Mouse (Mus musculus) liver (tissue): ENCODE results near the gene Trim75.
"Not testable (repeated sequence)": the region's sequence is repeated elsewhere in the genome, so short reads cannot be mapped to it uniquely, and the experiment has no call there.

ENCODE experiments used
- DNase-seq: peaks from one replicate; pipeline ENCODE4 v3.0.0-alpha.2; 2020; ENCODE audit warnings: mixed read lengths

Gene Trim75

DNA sequence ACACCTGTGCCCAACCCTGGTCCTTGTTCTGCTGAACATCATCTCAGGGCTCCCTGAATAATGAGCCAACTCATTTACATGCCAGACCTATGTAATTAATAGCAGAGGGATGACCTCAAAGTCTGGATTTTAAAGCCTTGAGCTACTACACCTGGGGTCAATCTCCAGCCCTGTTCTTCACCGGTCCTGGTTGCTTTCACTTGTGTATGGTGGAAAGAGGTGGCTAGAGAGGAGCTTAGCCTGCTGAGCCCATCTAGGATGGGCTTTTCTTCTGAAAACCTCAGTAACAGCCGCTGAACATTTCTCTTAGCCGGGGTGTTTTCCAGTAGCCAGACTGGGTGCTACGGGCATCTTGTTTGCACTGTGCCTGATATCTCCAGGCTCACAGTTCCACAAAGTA lies at the start of gene Trim75:
Gene Trim75 (minus strand): TSS at position 101 of the 400 bp plus-strand sequence.
- DNase-seq = no peak

- peak; percentile 50 for DNase-seq
These were observed 49.5 kb upstream of the Trim75 start, which contains the start of gene Apela for GRCm38 (mm10) chr8:65037117-65037533. Apela (minus strand) TSS chr8:65037336.

- no peak for DNase-seq
These were observed 46.5 kb upstream of the Trim75 start for GRCm38 (mm10) chr8:65034136-65034535.

DNA sequence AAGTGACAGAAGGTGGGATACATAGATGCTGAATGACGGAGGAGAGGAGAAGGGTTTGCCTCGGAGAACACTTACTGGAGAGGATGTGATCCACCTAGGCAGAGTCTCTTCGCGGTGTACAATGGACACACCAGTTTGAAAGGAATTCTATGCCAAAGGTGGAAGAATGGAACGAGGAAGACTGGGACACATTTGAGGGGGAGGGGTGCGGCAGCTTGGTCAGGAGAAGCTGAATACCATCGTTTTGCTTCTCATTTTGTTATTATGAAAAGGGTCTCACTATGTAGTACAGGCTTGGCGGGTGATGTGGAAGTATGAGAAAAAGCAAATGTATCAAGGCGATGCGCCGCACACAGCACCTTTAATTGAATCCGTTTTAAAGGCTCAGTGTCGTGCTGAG lies 45.4 kb upstream of the Trim75 start:
- no peak for DNase-seq

- no peak for DNase-seq
These were observed 44.5 kb upstream of the Trim75 start for GRCm38 (mm10) chr8:65032107-65032506.

- DNase-seq = no peak
These were observed 43.3 kb upstream of the Trim75 start for GRCm38 (mm10) chr8:65030735-65031485.

- DNase-seq = no peak
These were observed 42.1 kb upstream of the Trim75 start for GRCm38 (mm10) chr8:65029776-65030175.

DNA sequence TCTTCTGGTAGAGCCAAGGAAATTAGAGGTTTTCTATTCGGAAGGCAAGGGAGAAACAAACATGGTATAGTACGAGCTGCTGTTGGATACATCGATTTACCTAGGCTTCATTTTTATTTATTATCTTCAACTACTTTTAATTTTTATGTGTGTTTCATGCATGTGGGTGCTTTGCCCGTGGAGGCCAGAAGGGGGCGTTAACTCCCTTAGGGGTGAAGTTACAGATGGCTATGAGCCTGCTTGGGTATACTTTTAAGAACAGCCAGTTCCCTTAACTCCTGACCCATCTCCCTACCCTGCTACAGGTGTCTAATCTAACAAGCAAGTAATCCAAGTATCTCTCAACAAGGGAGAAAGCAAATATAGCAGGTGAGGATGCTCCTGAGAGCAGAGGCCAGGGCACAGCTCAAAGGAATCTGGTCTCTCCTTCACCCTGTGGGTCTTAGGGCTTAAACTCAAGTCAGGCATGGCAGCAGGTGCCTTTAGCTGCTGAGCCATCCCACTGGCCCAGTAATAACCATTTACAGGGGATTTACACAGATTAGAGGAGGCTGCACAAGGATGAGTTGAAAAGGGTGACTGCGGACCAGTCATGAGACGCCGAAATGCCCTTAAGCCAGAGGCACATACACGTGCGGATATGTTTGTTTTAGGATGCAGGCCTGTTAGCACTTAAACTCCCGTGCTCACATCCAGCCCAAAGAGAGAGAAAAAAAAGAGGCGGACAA lies 41.5 kb upstream of the Trim75 start:
- DNase-seq = no peak

DNA sequence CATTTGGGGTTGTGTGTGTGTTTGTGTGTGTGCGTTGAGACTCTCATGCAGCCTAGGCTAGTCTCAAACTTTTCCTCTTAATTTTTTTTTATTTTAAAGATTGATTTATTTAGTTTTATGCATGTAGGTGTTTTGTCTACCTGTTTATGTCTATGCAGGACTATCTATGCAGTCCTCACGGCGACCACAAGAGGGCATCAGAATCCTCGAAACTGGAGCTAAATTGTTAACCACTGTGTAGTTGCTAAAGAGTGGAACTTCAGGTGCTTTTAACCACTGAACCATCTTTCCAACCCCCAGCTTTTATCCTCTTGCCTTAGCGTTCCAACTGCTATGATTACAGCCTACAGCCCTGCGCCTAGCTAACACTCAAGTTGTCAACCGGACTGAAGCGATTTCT lies 34.9 kb upstream of the Trim75 start:
- peak; percentile 49 for DNase-seq

DNA sequence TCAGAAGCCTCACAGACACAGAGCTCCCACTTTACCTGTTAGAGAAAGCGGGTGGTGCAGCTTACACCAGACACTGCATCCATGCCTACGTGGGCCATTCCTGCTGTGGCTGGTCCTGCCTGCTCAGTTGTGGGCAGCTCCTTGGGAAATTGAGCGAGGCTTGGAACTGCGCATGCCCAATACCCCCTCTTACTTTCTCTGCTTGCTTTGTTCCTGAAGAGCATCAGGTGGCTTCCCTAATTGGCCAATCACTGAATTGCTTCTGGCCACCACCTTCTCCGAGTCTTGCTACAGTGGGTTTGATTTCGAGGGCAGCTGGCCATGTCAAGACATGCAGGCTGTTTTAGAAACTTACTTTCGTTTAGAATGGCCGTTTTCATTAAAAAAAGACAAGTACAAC lies 30.8 kb upstream of the Trim75 start, which contains the start of the genes Trim61 and Trim60:
Gene Trim61 (minus strand): TSS at position 101 of the 400 bp plus-strand sequence.
Gene Trim60 (minus strand): TSS at position 162 of the 400 bp plus-strand sequence.
- DNase-seq = no peak

DNA sequence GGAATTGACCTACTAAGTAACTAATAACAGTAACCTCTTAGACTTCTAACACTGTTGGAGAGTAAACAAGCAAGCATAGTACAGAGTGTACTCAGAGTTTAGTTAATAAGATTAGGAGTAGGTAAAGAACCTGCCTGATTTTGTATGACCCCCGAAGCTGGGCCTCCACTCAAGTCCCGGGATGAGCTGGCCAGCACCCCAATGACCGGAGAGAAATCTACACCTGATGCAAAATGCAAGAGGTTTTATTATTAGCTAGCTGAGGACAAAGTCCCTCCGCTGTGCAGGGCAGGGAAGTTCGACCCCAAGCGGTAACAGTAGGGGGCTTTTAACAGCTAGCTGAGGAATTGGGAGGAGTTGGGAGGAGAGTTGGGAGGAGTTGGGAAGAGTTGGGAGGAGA lies 20.0 kb upstream of the Trim75 start:
- DNase-seq = not testable (repeated sequence)

DNA sequence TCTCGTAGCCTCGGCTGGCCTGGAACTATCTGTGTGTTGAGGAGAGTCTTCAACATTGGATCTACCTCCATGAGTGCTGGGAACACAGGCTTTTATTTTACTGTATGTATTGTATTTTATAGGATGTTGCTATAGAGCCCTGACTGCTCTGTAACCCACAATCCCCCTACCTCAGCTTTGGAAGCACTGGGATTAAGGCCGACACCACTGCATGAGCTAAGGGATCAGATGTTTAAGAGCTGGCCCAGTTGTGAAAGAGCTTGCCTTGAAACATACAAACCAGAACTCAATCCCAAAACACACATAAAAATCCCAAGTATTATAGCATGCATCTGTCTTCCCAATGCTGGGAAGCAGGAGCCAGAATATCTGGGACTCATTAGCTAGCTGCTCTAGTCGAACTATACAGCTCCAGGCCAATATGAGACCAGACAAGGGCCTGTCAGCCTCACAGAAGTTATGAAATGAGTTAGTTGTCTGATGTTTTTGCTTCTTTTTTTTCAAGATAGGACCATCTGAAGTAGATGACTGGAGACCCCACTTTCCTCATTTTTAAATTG lies 11.3 kb upstream of the Trim75 start:
- DNase-seq = no peak

- DNase-seq = no peak
These were observed 4.3 kb downstream of the Trim75 start for GRCm38 (mm10) chr8:64983150-64983897.

- no peak for DNase-seq
These were observed 24.8 kb downstream of the Trim75 start for GRCm38 (mm10) chr8:64962836-64963235.

DNA sequence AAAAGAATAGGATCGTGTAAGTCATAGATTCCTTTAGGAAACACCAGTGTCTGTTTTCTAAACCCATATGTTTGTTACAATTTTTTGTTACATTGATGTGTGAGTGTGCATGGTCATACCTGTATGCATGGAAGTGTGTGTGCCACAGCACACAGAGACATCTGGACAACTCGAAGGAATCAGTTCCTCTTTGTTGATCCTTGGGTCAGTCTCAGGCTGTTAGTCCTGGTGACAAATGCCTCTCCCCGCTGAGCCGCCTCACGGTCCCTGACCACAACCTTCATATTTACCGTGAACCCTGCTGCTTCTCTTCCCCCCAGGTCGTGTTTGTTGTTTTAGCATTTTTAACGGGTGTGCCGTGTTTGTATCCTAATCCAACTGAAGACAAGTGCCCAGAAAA lies 28.6 kb downstream of the Trim75 start:
- no peak for DNase-seq

DNA sequence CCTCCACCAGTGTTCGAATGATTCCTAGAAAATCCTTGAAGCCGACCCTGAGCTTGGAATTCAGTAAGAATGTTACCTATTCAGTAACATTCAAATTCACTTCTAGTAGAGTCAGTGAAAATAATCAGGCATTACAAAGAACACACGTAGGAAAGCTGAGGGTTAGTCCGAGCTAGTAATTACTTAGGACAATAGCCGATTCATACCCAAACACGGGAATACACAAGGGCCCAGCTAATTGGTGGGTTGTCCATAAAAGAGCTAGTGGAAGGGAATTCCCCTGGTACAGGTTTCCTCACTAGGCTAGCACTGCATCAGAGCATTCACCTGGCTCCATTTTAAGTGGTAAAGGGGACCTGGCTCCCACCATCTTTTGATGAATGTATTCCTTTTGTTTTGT lies 35.5 kb downstream of the Trim75 start:
- DNase-seq = no peak

DNA sequence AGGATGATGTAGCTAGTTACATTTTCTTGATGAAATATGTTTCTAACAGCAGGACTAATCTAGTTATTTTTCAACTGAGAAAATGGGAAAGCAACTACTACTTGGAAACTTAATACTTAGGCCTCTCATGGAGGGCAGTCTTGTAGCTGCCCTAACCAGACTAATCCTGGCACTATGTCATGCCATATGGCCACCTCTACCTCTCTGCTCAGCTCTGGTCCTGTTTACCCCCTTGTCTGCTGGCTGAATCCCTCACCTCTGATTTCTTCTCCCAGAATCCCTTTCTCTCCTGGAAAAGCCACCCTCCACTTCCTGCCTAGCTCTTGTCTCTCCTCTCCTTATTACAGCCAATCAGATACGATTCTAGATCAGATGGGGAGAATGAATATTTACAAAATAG lies 39.3 kb downstream of the Trim75 start:
- no peak for DNase-seq

DNA sequence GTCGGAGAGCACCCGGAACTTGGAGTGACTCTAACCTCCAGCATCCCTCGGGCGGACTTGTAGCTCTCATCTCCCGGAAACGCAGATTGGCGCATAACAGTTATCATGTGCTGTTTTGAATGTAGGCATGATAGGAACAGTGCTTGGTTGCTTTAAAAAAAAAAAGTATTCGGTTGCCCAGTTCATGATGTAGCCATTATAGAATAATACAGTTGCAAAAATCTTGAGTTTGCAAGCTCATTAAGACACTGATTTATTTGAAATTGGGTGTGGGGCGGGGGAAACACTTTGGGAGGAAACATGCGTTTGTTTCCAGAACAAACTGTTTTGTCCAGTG lies 40.0 kb downstream of the Trim75 start:
- no peak for DNase-seq

DNA sequence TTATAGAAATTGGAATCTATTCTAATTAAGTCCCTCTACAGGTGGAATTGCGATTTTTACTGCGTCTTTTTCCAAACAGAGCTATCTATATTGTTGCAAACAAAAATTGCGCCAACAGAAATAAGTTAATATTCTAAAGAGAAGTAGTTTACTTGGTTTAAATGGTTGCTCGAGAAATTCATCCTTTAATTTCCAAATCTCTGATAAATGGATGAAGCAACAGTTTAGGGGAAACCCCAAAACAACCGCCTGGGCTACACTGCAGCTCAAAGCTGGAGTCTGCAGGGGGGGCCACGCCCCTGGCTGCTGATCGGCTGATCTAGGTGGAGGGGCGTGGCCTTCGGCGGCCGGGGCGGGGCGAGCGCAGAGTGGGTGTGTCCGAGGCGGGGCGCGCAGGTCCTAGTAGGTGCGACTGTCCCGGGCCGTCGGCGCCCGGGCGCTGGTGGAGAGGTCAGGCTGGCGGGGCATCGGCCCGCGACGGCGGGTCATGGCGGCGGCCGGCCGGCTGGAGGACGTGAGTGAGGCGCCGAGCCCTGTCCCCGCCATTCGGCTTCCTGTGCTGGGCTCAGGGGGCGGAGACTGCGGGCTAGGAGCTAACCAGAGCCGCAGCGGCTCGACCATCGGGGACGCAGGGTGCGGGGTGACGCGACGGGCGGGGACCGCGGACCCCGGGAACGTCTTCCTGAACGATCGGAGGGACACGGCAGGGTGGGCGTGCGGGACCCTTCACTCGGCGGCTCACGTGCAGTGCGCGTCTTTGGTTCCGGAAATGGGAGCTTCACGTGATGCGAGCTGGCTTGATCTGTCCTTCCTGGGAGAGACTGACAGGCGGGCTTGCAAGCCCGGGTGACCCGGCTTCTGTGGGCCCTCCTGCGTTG lies 40.6 kb downstream of the Trim75 start, which contains the start of gene Tmem192:
Gene Tmem192 (plus strand): TSS at position 366 of the 878 bp plus-strand sequence.
- DNase-seq = peak; percentile 95

DNA sequence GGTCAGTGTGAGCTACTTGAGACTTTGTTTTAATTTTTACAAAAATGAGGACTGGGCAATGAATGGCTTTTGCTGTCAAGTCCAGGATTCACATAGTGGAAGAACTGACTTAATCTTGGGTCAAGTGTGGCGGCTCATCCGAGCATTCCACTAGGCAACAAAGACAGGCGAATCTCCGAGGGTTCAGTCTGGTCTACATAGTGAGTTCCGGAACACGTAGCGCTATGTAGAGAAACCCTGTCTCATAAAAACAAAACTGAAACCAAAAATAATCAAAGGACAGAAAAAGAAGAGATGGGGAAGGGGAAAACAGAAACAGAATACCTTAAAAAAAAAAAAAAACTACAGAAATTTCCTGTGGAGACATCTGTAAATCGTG lies 41.2 kb downstream of the Trim75 start:
- DNase-seq = no peak

DNA sequence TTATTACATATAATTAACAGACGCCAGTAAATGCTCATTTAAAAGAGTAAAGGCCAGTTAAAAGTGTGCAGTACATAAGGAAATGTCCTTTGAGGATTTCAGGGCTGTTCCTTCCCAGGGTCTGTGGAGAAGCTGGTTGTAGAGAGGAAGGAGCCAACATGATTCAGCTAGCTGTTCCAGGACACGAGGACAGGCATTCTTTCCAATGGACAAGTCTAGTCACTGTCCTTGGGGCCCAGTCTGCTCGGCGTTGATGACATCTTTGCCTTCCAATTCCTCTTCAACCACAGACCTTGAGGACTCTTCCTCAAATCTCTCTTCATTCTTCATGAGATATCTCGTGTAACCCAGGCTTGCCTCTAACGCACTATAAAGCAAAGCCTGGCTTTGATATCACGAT lies 42.0 kb downstream of the Trim75 start:
- DNase-seq = no peak

- DNase-seq = no peak
These were observed 42.8 kb downstream of the Trim75 start for GRCm38 (mm10) chr8:64944831-64945230.
